Mouse (Mus musculus): ENCODE measurements around the gene Ano9. TPM values are rescaled to one million over a fixed set of nuclear protein-coding genes. Genes with fewer than 3 reads are reported as not detected.

The Ano9 gene
- polyA plus RNA-seq, 1 experiment from 2014 or later, result 20.3 TPM

DNA sequence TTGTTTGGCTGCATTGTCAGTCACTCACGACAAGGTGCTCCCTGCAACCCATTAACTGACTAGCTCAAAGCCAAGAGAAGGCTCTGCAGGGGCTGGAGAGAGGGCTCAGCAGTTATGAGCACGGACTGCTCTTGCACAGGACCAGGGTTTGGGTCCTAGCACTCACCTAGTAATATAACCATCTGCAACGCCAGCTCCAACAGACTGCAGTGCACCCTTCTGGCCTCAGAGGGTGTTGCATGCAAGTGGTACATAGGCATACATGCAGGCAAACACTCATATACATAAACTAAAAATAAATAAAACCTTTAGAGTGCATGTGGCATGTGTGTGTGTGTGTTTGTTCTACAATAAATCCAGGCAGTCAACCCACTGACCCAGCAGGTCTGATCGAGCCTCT lies 61.8 kb downstream of the Ano9 start:
- Histone ChIP-seq H3K4me2 (ENCODE audit: low read length) (no peak overlapping the region), H3K4me1 (replicated peaks; ENCODE audit: control insufficient read depth, insufficient read depth, low read length) (no peaks in the 10 kb centered on the region), H3K36me3 (ENCODE audit: control insufficient read depth, insufficient read depth, low read length) (no peaks in the 10 kb centered on the region), H3K9me3 (ENCODE audit: control insufficient read depth, low read length) (no peaks in the 10 kb centered on the region), H3K27me3 (replicated peaks; ENCODE audit: control insufficient read depth, insufficient read depth, low read length) (no peaks in the 10 kb centered on the region), H3K27ac (ENCODE audit: low read depth) (no peak overlapping the region), H3K4me3 (ENCODE audit: low read depth, low read length) (no peak overlapping the region), H3K9ac (ENCODE audit: low read length) (no peak overlapping the region)
- ATAC-seq (replicated peaks; ENCODE audit: low FRiP score, low TSS enrichment, low read depth), result no peak
- no peak for DNase-seq (ENCODE audit: low spot score)
- 79% methylated on average over 4 of the region's 4 CpGs for WGBS

DNA sequence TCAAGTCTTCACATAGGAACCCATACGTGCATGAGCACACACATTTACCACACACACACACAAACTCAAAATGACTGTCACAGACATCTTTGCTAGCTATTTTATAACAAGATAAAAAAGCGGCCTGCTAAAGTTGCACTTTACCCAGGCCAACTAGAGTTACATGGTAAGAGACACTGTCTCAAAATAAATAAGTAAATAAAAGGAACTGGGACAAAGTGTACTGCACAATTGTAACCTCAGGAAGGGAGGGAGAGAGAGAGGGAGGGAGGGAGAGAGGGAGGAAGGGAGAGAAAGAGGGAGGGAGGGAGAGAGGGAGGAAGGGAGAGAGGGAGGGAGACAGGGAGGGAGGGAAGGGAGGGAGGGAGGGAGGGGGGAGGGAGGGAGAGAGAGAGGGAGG lies 65.2 kb downstream of the Ano9 start:
- Histone ChIP-seq H3K4me3 (ENCODE audit: low read depth, low read length) (no peak overlapping the region), H3K9me3 (ENCODE audit: control insufficient read depth, low read length) (no peaks in the 10 kb centered on the region), H3K36me3 (ENCODE audit: control insufficient read depth, insufficient read depth, low read length) (no peaks in the 10 kb centered on the region), H3K27ac (ENCODE audit: low read depth) (no peak overlapping the region), H3K9ac (ENCODE audit: low read length) (no peak overlapping the region), H3K4me1 (replicated peaks; ENCODE audit: control insufficient read depth, insufficient read depth, low read length) (peaks cover 8% of the 10 kb centered on the region), H3K4me2 (ENCODE audit: low read length) (no peak overlapping the region), H3K27me3 (replicated peaks; ENCODE audit: control insufficient read depth, insufficient read depth, low read length) (no peaks in the 10 kb centered on the region)
- DNase-seq (ENCODE audit: low spot score), result no peak
- WGBS, result 79% methylated on average over 2 of the region's 2 CpGs
- ATAC-seq (replicated peaks; ENCODE audit: low FRiP score, low TSS enrichment, low read depth), result no peak

- Histone ChIP-seq H3K4me2 (ENCODE audit: low read length) (no peak overlapping the region), H3K27ac (ENCODE audit: low read depth) (no peak overlapping the region), H3K4me1 (replicated peaks; ENCODE audit: control insufficient read depth, insufficient read depth, low read length) (peaks cover 11% of the 10 kb centered on the region), H3K36me3 (ENCODE audit: control insufficient read depth, insufficient read depth, low read length) (no peaks in the 10 kb centered on the region), H3K9ac (ENCODE audit: low read length) (no peak overlapping the region), H3K9me3 (ENCODE audit: control insufficient read depth, low read length) (no peaks in the 10 kb centered on the region), H3K4me3 (ENCODE audit: low read depth, low read length) (no peak overlapping the region), H3K27me3 (replicated peaks; ENCODE audit: control insufficient read depth, insufficient read depth, low read length) (no peaks in the 10 kb centered on the region)
- ATAC-seq (replicated peaks; ENCODE audit: low FRiP score, low TSS enrichment, low read depth) (no peak), DNase-seq (ENCODE audit: low spot score) (no peak)
- WGBS, result 78% methylated on average over 4 of the region's 4 CpGs
Measured at GRCm38 (mm10) chr7:141052016-141052415, 65.6 kb downstream of the Ano9 start.

Other genes with a start within 250 kb of the Ano9 start
- gene Psmd13, start 235.8 kb downstream of the Ano9 start, polyA plus RNA-seq (2014; fragmentation: Nextera tagmentation; extraction: Ambion mirVana), result 151 and 154 TPM in 2 replicates
- gene Sirt3, start 235.5 kb downstream of the Ano9 start, polyA plus RNA-seq (2014; fragmentation: Nextera tagmentation; extraction: Ambion mirVana), result 24.7 and 25.3 TPM in 2 replicates
- 0.62 and 0.83 TPM in 2 replicates for gene Cox8b, start 217.4 kb downstream of the Ano9 start, polyA plus RNA-seq (2014; fragmentation: Nextera tagmentation; extraction: Ambion mirVana)
- 12.5 and 18.4 TPM in 2 replicates for gene Nlrp6, start 196.9 kb downstream of the Ano9 start, polyA plus RNA-seq (2014; fragmentation: Nextera tagmentation; extraction: Ambion mirVana)
- gene Pgghg, start 176.4 kb downstream of the Ano9 start, polyA plus RNA-seq (2014; fragmentation: Nextera tagmentation; extraction: Ambion mirVana), result 26.9 and 29.2 TPM in 2 replicates
- gene Ifitm5, start 167.5 kb downstream of the Ano9 start, polyA plus RNA-seq (2014; fragmentation: Nextera tagmentation; extraction: Ambion mirVana), result 0.94 and 2.3 TPM in 2 replicates
- 0.81 TPM in 1 of 2 replicates, not detected in the other for gene Gm45717, start 161.9 kb downstream of the Ano9 start, polyA plus RNA-seq (2014; fragmentation: Nextera tagmentation; extraction: Ambion mirVana)
- gene Ifitm2, start 161.8 kb downstream of the Ano9 start, polyA plus RNA-seq (2014; fragmentation: Nextera tagmentation; extraction: Ambion mirVana), result 1,598 and 1,676 TPM in 2 replicates
- gene Ifitm1, start 150.6 kb downstream of the Ano9 start, polyA plus RNA-seq (2014; fragmentation: Nextera tagmentation; extraction: Ambion mirVana), result 198 and 221 TPM in 2 replicates
- 295 and 303 TPM in 2 replicates for gene Ifitm3, start 107.0 kb downstream of the Ano9 start, polyA plus RNA-seq (2014; fragmentation: Nextera tagmentation; extraction: Ambion mirVana)
- 0.78 and 1.2 TPM in 2 replicates for gene Ifitm6, start 99.9 kb downstream of the Ano9 start, polyA plus RNA-seq (2014; fragmentation: Nextera tagmentation; extraction: Ambion mirVana)
- not detected in 2 replicates for gene Gm17387, start 88.7 kb downstream of the Ano9 start, polyA plus RNA-seq (2014; fragmentation: Nextera tagmentation; extraction: Ambion mirVana)
- gene B4galnt4, start 56.7 kb downstream of the Ano9 start, polyA plus RNA-seq (2014; fragmentation: Nextera tagmentation; extraction: Ambion mirVana), result 9.2 and 13.6 TPM in 2 replicates
- 11.6 and 14.7 TPM in 2 replicates for gene Pkp3, start 39.6 kb downstream of the Ano9 start, polyA plus RNA-seq (2014; fragmentation: Nextera tagmentation; extraction: Ambion mirVana)
- gene Sigirr, start 17.2 kb downstream of the Ano9 start, polyA plus RNA-seq (2014; fragmentation: Nextera tagmentation; extraction: Ambion mirVana), result 10.6 and 11.2 TPM in 2 replicates
- 62.6 and 63.9 TPM in 2 replicates for gene Ptdss2, start 4.6 kb upstream of the Ano9 start, polyA plus RNA-seq (2014; fragmentation: Nextera tagmentation; extraction: Ambion mirVana)
- gene Rnh1, start 55.1 kb upstream of the Ano9 start, polyA plus RNA-seq (2014; fragmentation: Nextera tagmentation; extraction: Ambion mirVana), result 121 and 123 TPM in 2 replicates
- 72.6 and 96.6 TPM in 2 replicates for gene Hras, start 76.2 kb upstream of the Ano9 start, polyA plus RNA-seq (2014; fragmentation: Nextera tagmentation; extraction: Ambion mirVana)
- 3.9 and 4.9 TPM in 2 replicates for gene Lrrc56, start 76.4 kb upstream of the Ano9 start, polyA plus RNA-seq (2014; fragmentation: Nextera tagmentation; extraction: Ambion mirVana)
- gene Lmntd2, start 96.3 kb upstream of the Ano9 start, polyA plus RNA-seq (2014; fragmentation: Nextera tagmentation; extraction: Ambion mirVana), result 2.7 and 2.8 TPM in 2 replicates
- gene Rassf7, start 98.1 kb upstream of the Ano9 start, polyA plus RNA-seq (2014; fragmentation: Nextera tagmentation; extraction: Ambion mirVana), result 60.3 and 61.4 TPM in 2 replicates
- 73.3 and 80.7 TPM in 2 replicates for gene Phrf1, start 111.0 kb upstream of the Ano9 start, polyA plus RNA-seq (2014; fragmentation: Nextera tagmentation; extraction: Ambion mirVana)
- 2.7 and 3.1 TPM in 2 replicates for gene Irf7, start 148.7 kb upstream of the Ano9 start, polyA plus RNA-seq (2014; fragmentation: Nextera tagmentation; extraction: Ambion mirVana)
- gene Cdhr5, start 159.0 kb upstream of the Ano9 start, polyA plus RNA-seq (2014; fragmentation: Nextera tagmentation; extraction: Ambion mirVana), result 31.9 and 36.8 TPM in 2 replicates
- gene Sct, start 161.3 kb upstream of the Ano9 start, polyA plus RNA-seq (2014; fragmentation: Nextera tagmentation; extraction: Ambion mirVana), result 136 and 201 TPM in 2 replicates
- gene Drd4, start 174.2 kb upstream of the Ano9 start, polyA plus RNA-seq (2014; fragmentation: Nextera tagmentation; extraction: Ambion mirVana), result 0.39 and 0.93 TPM in 2 replicates
- 86.2 and 90.9 TPM in 2 replicates for gene Deaf1, start 209.9 kb upstream of the Ano9 start, polyA plus RNA-seq (2014; fragmentation: Nextera tagmentation; extraction: Ambion mirVana)
- 23.1 and 27.0 TPM in 2 replicates for gene Tmem80, start 209.9 kb upstream of the Ano9 start, polyA plus RNA-seq (2014; fragmentation: Nextera tagmentation; extraction: Ambion mirVana)
- gene Eps8l2, start 221.1 kb upstream of the Ano9 start, polyA plus RNA-seq (2014; fragmentation: Nextera tagmentation; extraction: Ambion mirVana), result 49.4 and 61.2 TPM in 2 replicates